Mouse (Mus musculus) limb, embryonic 14.5 days (tissue): ENCODE measurements at regions not wholly inside any gene's neighbourhood (a gene's known extent, or its start where the extent isn't known, plus 50 kb on each side); places are given as distances from the start of the nearest gene placed in this dataset.

Experiments
- ATAC-seq: fragments of 200-750 bp; cut with Nextera tagmentation; 2 replicates; pipeline ENCODE4 v1.8.0; 2017; ENCODE audit warnings: low read depth, moderate number of reproducible peaks, moderate TSS enrichment; ENCODE audit not compliant: low FRiP score
- DNase-seq: peaks from one replicate; pipeline ENCODE4 v3.0.0-alpha.2; 2015; ENCODE audit warnings: low spot score
- H3K27ac ChIP-seq: fragments of 300-500 bp; sonication (generic); replicated peaks from 2 replicates; pipeline ENCODE4 v1.5.1; 2014; ENCODE audit warnings: low read depth, mild to moderate bottlenecking, low read length, moderate library complexity, mixed read lengths
- H3K27me3 ChIP-seq: fragments of 300-500 bp; sonication (generic); 2 replicates; pipeline ENCODE4 v1.6.1; 2014; ENCODE audit warnings: low read length, mixed read lengths; ENCODE audit not compliant: control insufficient read depth, insufficient read depth
- H3K36me3 ChIP-seq: fragments of 300-500 bp; sonication (generic); 2 replicates; pipeline ENCODE4 v1.6.1; 2014; ENCODE audit warnings: mild to moderate bottlenecking, low read length, moderate library complexity, mixed read lengths; ENCODE audit not compliant: control insufficient read depth, insufficient read depth
- H3K4me1 ChIP-seq: fragments of 300-500 bp; sonication (generic); 2 replicates; pipeline ENCODE4 v1.6.1; 2014; ENCODE audit warnings: antibody characterized with exemption, low read length, mixed read lengths; ENCODE audit not compliant: control insufficient read depth, insufficient read depth
- H3K4me2 ChIP-seq: fragments of 300-500 bp; sonication (generic); replicated peaks from 2 replicates; pipeline ENCODE4 v1.6.1; 2014; ENCODE audit warnings: low read depth, mild to moderate bottlenecking, low read length, moderate library complexity; ENCODE audit not compliant: severe bottlenecking
- H3K4me3 ChIP-seq: fragments of 300-500 bp; sonication (generic); replicated peaks from 2 replicates; pipeline ENCODE4 v1.5.1; 2014; ENCODE audit warnings: low read length
- H3K9ac ChIP-seq: fragments of 300-500 bp; sonication (generic); 2 replicates; pipeline ENCODE4 v1.6.1; 2014; ENCODE audit warnings: mild to moderate bottlenecking, low read depth, low read length, moderate library complexity; ENCODE audit not compliant: severe bottlenecking
- H3K9me3 ChIP-seq: fragments of 300-500 bp; sonication (generic); 2 replicates; pipeline ENCODE4 v1.6.1; 2016; ENCODE audit warnings: low read length; ENCODE audit not compliant: control insufficient read depth
- POLR2A ChIP-seq: fragments of 200-500 bp; IDR thresholded peaks from 2 replicates; pipeline ENCODE4 v1.8.0; 2012; ENCODE audit warnings: inconsistent platforms, mild to moderate bottlenecking, moderate library complexity, borderline replicate concordance; ENCODE audit not compliant: insufficient read depth, insufficient read length; ENCODE audit errors: extremely low read depth
- WGBS: fragments of 180-500 bp; shearing (Covaris S2); extraction: QIAGEN DNeasy Blood & Tissue Kit; methylation state at CpG from one replicate; pipeline ENCODE4 v1.1.7; 2014; 5-methylcytosine and 5-hydroxymethylcytosine counted together

- H3K4me1 ChIP-seq = no peaks in the 10 kb centered on the region
- H3K27me3 ChIP-seq = no peaks in the 10 kb centered on the region
- H3K4me3 ChIP-seq = no peak overlapping the region
- DNase-seq (no peak), ATAC-seq (no peak)
- no peaks in the 10 kb centered on the region for H3K36me3 ChIP-seq
- no peak for TF ChIP-seq POLR2A
- no peak overlapping the region for H3K27ac ChIP-seq
- no peak overlapping the region for H3K9ac ChIP-seq
- 88% methylated on average over 15 of the region's 15 CpGs for WGBS
- H3K4me2 ChIP-seq = no peak overlapping the region
- no peaks in the 10 kb centered on the region for H3K9me3 ChIP-seq
Observed at GRCm38 (mm10) chr1:125176124-125176937, 259.2 kb downstream of the Actr3 start.

- Histone ChIP-seq H3K4me2 (no peak overlapping the region), H3K36me3 (no peaks in the 10 kb centered on the region), H3K27ac (no peak overlapping the region), H3K4me1 (no peaks in the 10 kb centered on the region), H3K4me3 (no peak overlapping the region), H3K27me3 (no peaks in the 10 kb centered on the region), H3K9ac (no peak overlapping the region), H3K9me3 (no peaks in the 10 kb centered on the region)
- 91% methylated on average over 13 of the region's 13 CpGs for WGBS
- ATAC-seq (no peak), DNase-seq (no peak)
- TF ChIP-seq POLR2A = no peak
Observed at GRCm38 (mm10) chr1:125174725-125175124, 260.8 kb downstream of the Actr3 start.

GRCm38 (mm10) chr1:125172474-125172873, 263.1 kb downstream of the Actr3 start:
- no peak for TF ChIP-seq POLR2A
- 88% methylated on average over 1 of the region's 1 CpGs for WGBS
- Histone ChIP-seq H3K9me3 (no peaks in the 10 kb centered on the region), H3K4me1 (no peaks in the 10 kb centered on the region), H3K27me3 (no peaks in the 10 kb centered on the region), H3K36me3 (no peaks in the 10 kb centered on the region), H3K4me3 (no peak overlapping the region), H3K27ac (no peak overlapping the region), H3K4me2 (no peak overlapping the region), H3K9ac (no peak overlapping the region)
- ATAC-seq = no peak
- DNase-seq = no peak

- Histone ChIP-seq H3K27me3 (no peaks in the 10 kb centered on the region), H3K4me3 (no peak overlapping the region), H3K4me1 (no peaks in the 10 kb centered on the region), H3K9ac (no peak overlapping the region), H3K27ac (no peak overlapping the region), H3K9me3 (no peaks in the 10 kb centered on the region), H3K36me3 (no peaks in the 10 kb centered on the region), H3K4me2 (no peak overlapping the region)
- no peak for TF ChIP-seq POLR2A
- 82% methylated on average over 1 of the region's 1 CpGs for WGBS
- DNase-seq = no peak
- ATAC-seq = no peak
Observed at GRCm38 (mm10) chr1:125165226-125165625, 270.3 kb downstream of the Actr3 start.

- H3K36me3 ChIP-seq = no peaks in the 10 kb centered on the region
- DNase-seq = no peak
- no peaks in the 10 kb centered on the region for H3K9me3 ChIP-seq
- H3K4me3 ChIP-seq = no peak overlapping the region
- TF ChIP-seq POLR2A = no peak
- H3K27ac ChIP-seq = no peak overlapping the region
- WGBS = 49% methylated on average over 4 of the region's 4 CpGs
- no peak overlapping the region for H3K9ac ChIP-seq
- ATAC-seq = no peak
- no peak overlapping the region for H3K4me2 ChIP-seq
- no peaks in the 10 kb centered on the region for H3K4me1 ChIP-seq
- H3K27me3 ChIP-seq = no peaks in the 10 kb centered on the region
Observed at GRCm38 (mm10) chr1:125158481-125158880, 277.0 kb downstream of the Actr3 start.
